Comparison of ENCODE assay signal across 8 mouse cellular contexts in genomic region chr7:109028204-109028603, GRCm38 (mm10). TPM values are rescaled to one million over a fixed set of nuclear protein-coding genes. Genes with fewer than 3 reads are reported as not detected.
DNase-seq lines count a peak whose midpoint lies in the region; ATAC-seq and TF ChIP-seq lines count a peak whose summit lies in the region.

No protein-coding gene starts in this region.

- DNase-seq in spleen, postnatal 10 days (ENCODE audit: low spot score in 2 of 2) = peak; percentile 11 to 47
- DNase-seq in spleen, adult 12 weeks (ENCODE audit: low spot score) = no peak
- DNase-seq in adipocyte (ENCODE audit: low spot score) = peak; percentile 72
- DNase-seq in embryo, embryonic 9.5 days (ENCODE audit: extremely low spot score) = peak; percentile 68
- peak; percentile 88 for DNase-seq in hindbrain, postnatal 0 days (ENCODE audit: low spot score)
- DNase-seq in liver, postnatal 0 days = peak; percentile 34
- no peak for DNase-seq in spleen, postnatal 4 days (ENCODE audit: low spot score in 2 of 2)

- TF ChIP-seq CTCF in hindbrain, postnatal 0 days (IDR thresholded peaks at IDR 0.05; ENCODE audit: low read depth) = peak; percentile 86
- TF ChIP-seq CTCF in liver, postnatal 0 days (IDR thresholded peaks at IDR 0.05; ENCODE audit: low read depth) = peak; percentile 77

- WGBS in hindbrain, postnatal 0 days = 23% methylated on average over 6 of the region's 6 CpGs
- WGBS in liver, postnatal 0 days (ENCODE audit: insufficient replicate concordance) = 26% methylated on average over 6 of the region's 6 CpGs
- WGBS in neural tube, embryonic 14.5 days = 21% methylated on average over 6 of the region's 6 CpGs

- H3K4me1 ChIP-seq in hindbrain, postnatal 0 days (ENCODE audit: insufficient read depth, low read length) = no peaks in the 10 kb centered on the region
- no peaks in the 10 kb centered on the region for H3K4me1 ChIP-seq in liver, postnatal 0 days (ENCODE audit: insufficient read depth)
- no peaks in the 10 kb centered on the region for H3K4me1 ChIP-seq in neural tube, embryonic 14.5 days (ENCODE audit: control insufficient read depth, insufficient read depth, low read length)

- no peaks in the 10 kb centered on the region for H3K27me3 ChIP-seq in hindbrain, postnatal 0 days (ENCODE audit: insufficient read depth, low read length)
- no peaks in the 10 kb centered on the region for H3K27me3 ChIP-seq in liver, postnatal 0 days (ENCODE audit: insufficient read depth, low read length)
- no peaks in the 10 kb centered on the region for H3K27me3 ChIP-seq in neural tube, embryonic 14.5 days (ENCODE audit: control insufficient read depth, insufficient read depth, low read length)

- TF ChIP-seq EP300 in liver, postnatal 0 days (IDR thresholded peaks at IDR 0.05; ENCODE audit: low read depth) = no peak

- H3K9ac ChIP-seq in hindbrain, postnatal 0 days (replicated peaks; ENCODE audit: low read length) = no peak overlapping the region
- H3K9ac ChIP-seq in liver, postnatal 0 days (replicated peaks) = no peak overlapping the region
- H3K9ac ChIP-seq in neural tube, embryonic 14.5 days (replicated peaks; ENCODE audit: low read depth, low read length) = no peak overlapping the region

- H3K4me3 ChIP-seq in hindbrain, postnatal 0 days (ENCODE audit: low read length) = no peak overlapping the region
- no peak overlapping the region for H3K4me3 ChIP-seq in liver, postnatal 0 days (ENCODE audit: low read depth, low read length)
- no peak overlapping the region for H3K4me3 ChIP-seq in neural tube, embryonic 14.5 days (ENCODE audit: low read depth, low read length)

- peak; percentile 44 for ATAC-seq in hindbrain, postnatal 0 days
- no peak for ATAC-seq in liver, postnatal 0 days
- peak; percentile 70 for ATAC-seq in neural tube, embryonic 14.5 days (ENCODE audit: low read depth)

- H3K9me3 ChIP-seq in hindbrain, postnatal 0 days (ENCODE audit: low read length) = no peaks in the 10 kb centered on the region
- no peaks in the 10 kb centered on the region for H3K9me3 ChIP-seq in liver, postnatal 0 days (ENCODE audit: low read length)
- H3K9me3 ChIP-seq in neural tube, embryonic 14.5 days (ENCODE audit: control insufficient read depth, low read length) = no peaks in the 10 kb centered on the region

- H3K27ac ChIP-seq in hindbrain, postnatal 0 days = no peak overlapping the region
- H3K27ac ChIP-seq in liver, postnatal 0 days (ENCODE audit: low read depth) = no peak overlapping the region
- H3K27ac ChIP-seq in neural tube, embryonic 14.5 days (ENCODE audit: low read depth, low read length) = no peak overlapping the region

- H3K36me3 ChIP-seq in hindbrain, postnatal 0 days (ENCODE audit: insufficient read depth, low read length) = peaks cover 50% of the 10 kb centered on the region
- no peaks in the 10 kb centered on the region for H3K36me3 ChIP-seq in liver, postnatal 0 days (replicated peaks; ENCODE audit: insufficient read depth, low read length)
- H3K36me3 ChIP-seq in neural tube, embryonic 14.5 days (ENCODE audit: control insufficient read depth, insufficient read depth, low read length) = peaks cover 29% of the 10 kb centered on the region

- no peak overlapping the region for H3K4me2 ChIP-seq in hindbrain, postnatal 0 days (ENCODE audit: low read depth, low read length)
- H3K4me2 ChIP-seq in liver, postnatal 0 days (ENCODE audit: low read depth, low read length) = no peak overlapping the region
- no peak overlapping the region for H3K4me2 ChIP-seq in neural tube, embryonic 14.5 days (ENCODE audit: low read depth, low read length)

RNA-seq across cellular contexts. Expression of gene Ric3, which starts 54.9 kb away (rescaled TPM):
- total RNA-seq in hindbrain, postnatal 0 days (2014; rRNA removed) = 33.8 and 41.9 TPM in 2 replicates
- 40.0 and 41.0 TPM in 2 replicates for polyA plus RNA-seq in hindbrain, postnatal 0 days (2015; fragmentation: Nextera tagmentation; extraction: Ambion mirVana)
- 0.33 and 0.36 TPM in 2 replicates for polyA plus RNA-seq in liver, postnatal 0 days (2015; fragmentation: Nextera tagmentation; extraction: Ambion mirVana)
- polyA plus RNA-seq in neural tube, embryonic 14.5 days (2014; fragmentation: Nextera tagmentation; extraction: Ambion mirVana) = 34.6 and 35.2 TPM in 2 replicates

Comparison
In these comparisons a context has a peak if more than half of its experiments do, and no peak if none do; other contexts are left out.
1. DNase-seq: peak in spleen, postnatal 10 days (2 of 2), adipocyte (single experiment), embryo, embryonic 9.5 days (single experiment), hindbrain, postnatal 0 days (single experiment) and liver, postnatal 0 days (single experiment); none in spleen, adult 12 weeks (single experiment) and spleen, postnatal 4 days (0 of 2).
2. RNA of gene Ric3, which starts 54.9 kb away (polyA plus RNA-seq): 40.0 to 41.0 TPM in hindbrain, postnatal 0 days and 34.6 to 35.2 TPM in neural tube, embryonic 14.5 days; 0.33 to 0.36 TPM in liver, postnatal 0 days; every median in the first group is over 10 times any median in the second.